Mouse (Mus musculus) thymus, adult 2 months (tissue): ENCODE measurements around the gene Grip1. TPM values are rescaled to one million over a fixed set of nuclear protein-coding genes. Genes with fewer than 3 reads are reported as not detected.

ENCODE experiments used
- DNase-seq: peaks from one replicate; pipeline ENCODE4 v3.0.0; 2021
- H3K27ac ChIP-seq: fragments of 200-500 bp; 2 replicates; pipeline ENCODE4 v1.5.1; 2012; ENCODE audit warnings: low read length, control low read depth; ENCODE audit not compliant: control insufficient read depth, insufficient read depth
- H3K27me3 ChIP-seq: fragments of 200-500 bp; 2 replicates; pipeline ENCODE4 v1.6.1; 2012; ENCODE audit warnings: mild to moderate bottlenecking, low read length, moderate library complexity, mixed read lengths; ENCODE audit not compliant: control insufficient read depth, insufficient read depth
- H3K36me3 ChIP-seq: fragments of 200-500 bp; 2 replicates; pipeline ENCODE4 v1.6.1; 2012; ENCODE audit warnings: mild to moderate bottlenecking, low read length, moderate library complexity; ENCODE audit not compliant: control insufficient read depth, insufficient read depth
- H3K4me1 ChIP-seq: fragments of 200-500 bp; replicated peaks from 2 replicates; pipeline ENCODE4 v1.6.1; 2012; ENCODE audit warnings: low read length; ENCODE audit not compliant: control insufficient read depth, insufficient read depth
- H3K4me3 ChIP-seq: fragments of 200-500 bp; 2 replicates; pipeline ENCODE4 v1.5.1; 2012; ENCODE audit warnings: mild to moderate bottlenecking, low read length, control low read depth, moderate library complexity; ENCODE audit not compliant: control insufficient read depth, insufficient read depth
- CTCF ChIP-seq: fragments of 200-500 bp; IDR thresholded peaks from 2 replicates; pipeline ENCODE4 v1.5.1; 2012; ENCODE audit warnings: mild to moderate bottlenecking, control low read depth, low read length, moderate library complexity, borderline replicate concordance; ENCODE audit not compliant: control insufficient read depth, poor library complexity, insufficient read depth; ENCODE audit errors: extremely low read depth
- POLR2A ChIP-seq: fragments of 200-500 bp; IDR thresholded peaks from 2 replicates; pipeline ENCODE4 v1.6.1; 2012; ENCODE audit warnings: mild to moderate bottlenecking, low read length, control low read depth, moderate library complexity; ENCODE audit not compliant: control insufficient read depth, poor library complexity, insufficient read depth; ENCODE audit errors: extremely low read depth
- WGBS: fragments of 180-500 bp; shearing (Covaris S2); methylation state at CpG from one replicate; pipeline ENCODE4 v1.1.7; 2018; 5-methylcytosine and 5-hydroxymethylcytosine counted together
- polyA plus RNA-seq: library from polyadenylated mRNA; depleted of rRNA; stranded (reverse); fragments of >200 nt; gene quantifications from 2 replicates; pipeline ENCODE4 v1.2.3, GENCODE M21; 2012

Grip1 gene
- polyA plus RNA-seq, 1 experiment: 0.47 TPM

- TF ChIP-seq POLR2A (no peak), CTCF (no peak)
- no peaks in the 10 kb centered on the region for H3K27me3 ChIP-seq
- H3K36me3 ChIP-seq: no peaks in the 10 kb centered on the region
- WGBS: 88% methylated on average over 4 of the region's 4 CpGs
- H3K27ac ChIP-seq: no peak overlapping the region
- no peak for DNase-seq
- no peaks in the 10 kb centered on the region for H3K4me1 ChIP-seq
- H3K4me3 ChIP-seq: no peak overlapping the region
These were observed 126.4 kb downstream of the Grip1 start for GRCm38 (mm10) chr10:119580024-119580423.

GRCm38 (mm10) chr10:119584666-119585065 is 131.0 kb downstream of the Grip1 start:
- TF ChIP-seq CTCF (no peak), POLR2A (no peak)
- no peaks in the 10 kb centered on the region for H3K4me1 ChIP-seq
- 81% methylated on average over 6 of the region's 6 CpGs for WGBS
- no peak overlapping the region for H3K4me3 ChIP-seq
- H3K27ac ChIP-seq: no peak overlapping the region
- H3K27me3 ChIP-seq: no peaks in the 10 kb centered on the region
- no peak for DNase-seq
- no peaks in the 10 kb centered on the region for H3K36me3 ChIP-seq

- no peak overlapping the region for H3K4me3 ChIP-seq
- no peaks in the 10 kb centered on the region for H3K4me1 ChIP-seq
- H3K36me3 ChIP-seq: no peaks in the 10 kb centered on the region
- H3K27me3 ChIP-seq: no peaks in the 10 kb centered on the region
- 87% methylated on average over 3 of the region's 3 CpGs for WGBS
- TF ChIP-seq POLR2A: no peak
- no peak for TF ChIP-seq CTCF
- no peak for DNase-seq
- no peak overlapping the region for H3K27ac ChIP-seq
These were observed 133.3 kb downstream of the Grip1 start for GRCm38 (mm10) chr10:119586976-119587375.

- H3K27ac ChIP-seq: no peak overlapping the region
- DNase-seq: no peak
- H3K27me3 ChIP-seq: no peaks in the 10 kb centered on the region
- TF ChIP-seq POLR2A (no peak), CTCF (no peak)
- 85% methylated on average over 5 of the region's 5 CpGs for WGBS
- no peaks in the 10 kb centered on the region for H3K36me3 ChIP-seq
- no peaks in the 10 kb centered on the region for H3K4me1 ChIP-seq
- H3K4me3 ChIP-seq: no peak overlapping the region
These were observed 143.2 kb downstream of the Grip1 start for GRCm38 (mm10) chr10:119596822-119597221.

GRCm38 (mm10) chr10:119607501-119607900 is 153.9 kb downstream of the Grip1 start:
- no peak for DNase-seq
- Histone ChIP-seq H3K27ac (no peak overlapping the region), H3K4me3 (no peak overlapping the region), H3K36me3 (no peaks in the 10 kb centered on the region), H3K4me1 (no peaks in the 10 kb centered on the region), H3K27me3 (no peaks in the 10 kb centered on the region)
- 90% methylated on average over 6 of the region's 6 CpGs for WGBS
- TF ChIP-seq POLR2A: no peak
- TF ChIP-seq CTCF: no peak

- no peaks in the 10 kb centered on the region for H3K27me3 ChIP-seq
- WGBS: 86% methylated on average over 7 of the region's 7 CpGs
- H3K4me1 ChIP-seq: no peaks in the 10 kb centered on the region
- H3K27ac ChIP-seq: no peak overlapping the region
- H3K36me3 ChIP-seq: no peaks in the 10 kb centered on the region
- no peak for TF ChIP-seq POLR2A
- no peak for TF ChIP-seq CTCF
- H3K4me3 ChIP-seq: no peak overlapping the region
- DNase-seq: no peak
These were observed 155.4 kb downstream of the Grip1 start for GRCm38 (mm10) chr10:119608998-119609397.

GRCm38 (mm10) chr10:119610279-119610895 is 156.8 kb downstream of the Grip1 start:
- no peak overlapping the region for H3K27ac ChIP-seq
- no peak for DNase-seq
- no peaks in the 10 kb centered on the region for H3K27me3 ChIP-seq
- H3K36me3 ChIP-seq: no peaks in the 10 kb centered on the region
- H3K4me3 ChIP-seq: no peak overlapping the region
- H3K4me1 ChIP-seq: no peaks in the 10 kb centered on the region
- 31% methylated on average over 9 of the region's 9 CpGs for WGBS
- TF ChIP-seq CTCF (no peak), POLR2A (no peak)
